Mouse (Mus musculus): Measurements from ENCODE around the gene Slc6a5.
A peak's percentile ranks its signal among the peaks of the same experiment; 100 is the strongest.
"Not testable (repeated sequence)": the region's sequence is repeated elsewhere in the genome, so short reads cannot be mapped to it uniquely, and the experiment has no call there.

Slc6a5 gene

DNA sequence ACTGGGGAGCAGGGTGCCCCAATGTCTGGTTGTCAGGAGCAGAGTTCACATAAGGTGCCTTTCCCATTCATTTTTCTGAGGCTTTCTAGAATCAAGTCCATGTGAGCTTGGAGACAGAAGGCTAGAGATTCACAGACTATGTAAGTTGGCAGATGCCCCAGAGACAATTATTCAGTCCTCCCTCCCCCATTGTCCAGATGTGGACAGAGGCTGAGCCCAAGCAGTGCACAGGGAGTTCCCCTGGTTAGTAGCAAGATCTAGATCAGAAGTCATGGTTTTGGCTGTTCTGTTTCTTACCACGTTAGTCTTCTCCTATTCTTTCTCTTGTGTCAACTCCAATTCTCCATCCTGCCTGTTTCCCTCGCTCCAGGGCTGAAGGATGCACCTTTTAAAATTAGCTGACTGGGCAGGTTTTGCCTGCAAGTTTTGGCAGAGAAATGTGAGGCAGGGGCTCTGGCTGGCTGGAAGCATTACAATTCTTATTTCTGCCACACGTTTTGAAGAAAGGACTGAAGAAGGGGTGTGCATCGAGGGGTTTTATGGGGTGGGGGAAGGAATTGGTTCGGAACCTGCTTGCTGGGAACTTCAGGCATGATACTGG lies 3.9 kb downstream of the Slc6a5 start:
- DNase-seq = no peak

DNA sequence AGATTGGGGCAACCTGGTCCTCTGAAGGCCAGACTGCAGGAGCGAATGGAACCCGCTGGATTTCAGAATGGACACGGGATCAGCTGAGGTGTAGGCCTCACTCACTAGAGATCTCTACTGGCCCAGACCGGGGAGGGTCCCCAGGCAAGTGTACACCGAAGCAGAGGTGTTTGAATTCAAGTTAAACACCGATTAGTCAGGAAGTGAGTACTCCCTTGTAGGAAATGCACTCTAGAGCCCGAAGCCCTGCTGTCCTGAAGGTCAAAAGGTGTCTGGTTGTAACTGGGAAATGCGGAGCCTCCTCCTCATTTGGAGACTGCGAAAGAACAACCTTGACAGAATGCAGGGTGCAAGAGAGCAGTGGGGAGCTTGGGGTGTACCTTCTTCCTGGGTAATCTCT lies 5.0 kb downstream of the Slc6a5 start:
- no peak for DNase-seq

DNA sequence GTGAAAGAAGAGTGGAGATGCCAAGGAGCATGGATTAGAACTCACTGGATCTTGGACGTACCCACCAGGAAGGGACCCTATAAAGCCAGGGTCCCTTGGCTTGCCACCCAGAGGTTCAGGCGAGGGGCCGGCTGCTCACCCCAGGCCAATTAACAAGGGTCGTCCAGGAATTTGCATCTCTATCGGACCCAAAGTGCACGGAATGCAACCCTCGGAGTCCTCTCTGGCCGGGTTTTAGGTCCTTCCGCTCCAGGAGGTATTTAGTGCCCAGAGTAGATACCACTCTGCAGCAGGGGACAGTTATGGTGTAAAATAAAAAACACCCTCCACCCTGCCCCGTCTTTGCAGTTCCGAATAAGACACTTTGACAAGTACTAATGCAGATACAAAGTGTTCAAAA lies 5.5 kb downstream of the Slc6a5 start:
- no peak for DNase-seq

DNA sequence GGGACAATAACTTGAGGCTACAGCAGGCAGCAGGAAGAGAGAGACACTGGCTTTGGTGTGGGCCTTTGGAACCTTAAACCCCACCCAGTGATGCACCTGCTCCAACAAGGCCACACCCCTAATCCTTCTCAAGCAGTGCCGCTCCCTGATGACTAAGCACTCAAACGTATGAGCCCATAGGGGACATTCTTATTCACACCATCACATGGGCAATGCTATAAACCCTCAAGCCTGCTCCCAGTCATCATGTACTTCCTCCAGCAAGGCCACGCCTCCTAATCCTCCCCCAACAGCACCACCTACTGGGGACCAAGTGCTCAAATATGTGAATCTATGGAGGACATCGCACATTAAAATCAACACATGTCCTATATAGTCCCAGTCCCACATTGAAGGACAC lies 9.5 kb downstream of the Slc6a5 start:
- no peak for DNase-seq

DNA sequence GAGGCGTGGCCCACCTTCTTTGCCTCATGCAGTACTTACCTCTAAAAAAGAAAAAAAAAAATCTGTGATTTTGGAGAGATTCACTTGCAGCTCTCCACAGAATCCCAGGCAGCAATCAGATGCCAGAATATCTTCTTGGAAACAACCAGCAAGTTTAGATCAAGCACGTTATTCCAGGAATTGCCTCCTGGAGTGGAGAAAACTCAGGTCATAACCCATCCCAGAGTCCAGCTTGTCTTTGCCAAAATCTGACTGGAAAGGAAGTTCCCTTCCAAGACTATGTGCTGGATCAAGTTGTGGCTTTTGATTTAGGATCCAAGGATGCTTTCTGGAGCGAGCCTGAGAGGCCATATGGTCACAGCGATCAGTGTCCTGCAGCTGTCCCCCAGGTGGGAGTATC lies 10.8 kb downstream of the Slc6a5 start:
- DNase-seq = no peak

DNA sequence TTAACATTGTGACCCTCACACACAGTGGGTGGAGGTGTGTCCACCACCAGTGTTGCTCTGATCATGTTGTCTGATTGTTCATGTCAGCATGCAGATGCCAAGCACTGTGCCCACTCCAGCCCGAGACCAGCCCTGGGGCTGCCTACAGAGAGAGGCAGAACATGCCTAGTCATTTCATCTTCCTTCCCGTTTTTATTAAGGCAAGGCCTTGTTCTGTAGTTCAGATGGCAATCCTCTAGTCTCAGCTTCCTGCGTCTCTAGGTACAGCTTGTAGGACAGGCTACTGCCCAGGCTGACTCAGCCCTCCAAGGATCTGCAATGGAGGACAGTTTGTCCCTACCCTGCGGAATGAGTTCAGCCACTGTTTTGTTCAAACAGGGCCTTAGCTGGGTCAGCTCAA lies 13.0 kb downstream of the Slc6a5 start:
- no peak for DNase-seq

DNA sequence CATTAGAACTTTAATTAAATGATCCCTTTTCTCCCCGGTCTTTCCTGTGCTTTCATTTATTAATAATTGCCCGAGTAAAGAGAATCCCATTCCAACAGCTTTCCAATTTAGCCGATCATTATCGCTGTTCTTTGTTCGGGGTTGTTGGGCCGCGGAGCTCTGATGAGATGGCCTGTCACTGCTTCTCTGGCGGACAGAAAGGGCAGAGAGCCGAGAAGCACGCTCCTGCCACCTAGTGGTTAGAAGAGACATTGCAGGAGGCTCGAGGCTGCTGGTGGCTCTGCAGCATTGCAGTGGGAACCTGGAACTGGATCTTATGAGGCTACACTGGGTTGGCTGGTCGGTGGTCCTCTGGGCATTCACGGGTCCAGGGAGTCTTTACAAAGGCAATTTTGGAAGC lies 13.4 kb downstream of the Slc6a5 start:
- DNase-seq = peak; percentile 82

DNA sequence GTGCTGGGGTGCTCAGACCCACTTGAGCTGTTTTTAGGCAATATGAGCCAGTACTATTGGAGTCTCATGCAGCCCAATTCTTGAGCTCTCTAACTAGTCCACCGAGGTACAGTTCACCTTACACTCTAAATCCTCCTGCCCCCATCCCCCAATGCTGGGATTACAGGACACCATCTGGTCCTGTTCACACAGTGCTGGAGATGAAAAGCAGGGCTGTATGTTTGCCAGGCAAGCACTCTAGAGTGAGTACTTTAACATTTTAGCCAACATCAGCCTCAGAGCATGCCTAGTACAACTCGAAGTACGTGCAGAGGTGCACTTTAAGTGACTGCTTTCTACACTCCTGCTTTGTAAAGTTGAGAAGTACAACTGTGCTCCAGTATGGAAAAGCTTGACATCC lies 18.6 kb downstream of the Slc6a5 start:
- no peak for DNase-seq

DNA sequence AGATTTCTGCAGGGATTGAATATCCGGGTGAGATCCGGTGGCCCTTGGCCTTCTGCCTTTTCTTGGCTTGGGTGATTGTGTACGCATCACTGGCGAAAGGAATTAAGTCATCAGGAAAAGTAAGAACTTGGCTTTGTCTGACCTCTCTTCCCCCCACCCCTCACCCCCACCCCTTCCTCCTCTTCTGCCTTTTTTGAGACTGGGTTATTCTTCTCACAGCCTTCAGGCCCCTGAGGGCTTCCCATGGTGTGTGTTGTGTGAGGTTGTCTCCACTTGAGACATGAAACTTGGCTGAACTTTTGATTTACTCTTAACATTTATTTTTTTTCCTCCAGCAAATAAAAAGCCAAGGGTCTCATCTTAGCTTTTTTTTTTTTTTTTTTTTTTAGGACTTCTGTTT lies 20.1 kb downstream of the Slc6a5 start:
- no peak for DNase-seq

DNA sequence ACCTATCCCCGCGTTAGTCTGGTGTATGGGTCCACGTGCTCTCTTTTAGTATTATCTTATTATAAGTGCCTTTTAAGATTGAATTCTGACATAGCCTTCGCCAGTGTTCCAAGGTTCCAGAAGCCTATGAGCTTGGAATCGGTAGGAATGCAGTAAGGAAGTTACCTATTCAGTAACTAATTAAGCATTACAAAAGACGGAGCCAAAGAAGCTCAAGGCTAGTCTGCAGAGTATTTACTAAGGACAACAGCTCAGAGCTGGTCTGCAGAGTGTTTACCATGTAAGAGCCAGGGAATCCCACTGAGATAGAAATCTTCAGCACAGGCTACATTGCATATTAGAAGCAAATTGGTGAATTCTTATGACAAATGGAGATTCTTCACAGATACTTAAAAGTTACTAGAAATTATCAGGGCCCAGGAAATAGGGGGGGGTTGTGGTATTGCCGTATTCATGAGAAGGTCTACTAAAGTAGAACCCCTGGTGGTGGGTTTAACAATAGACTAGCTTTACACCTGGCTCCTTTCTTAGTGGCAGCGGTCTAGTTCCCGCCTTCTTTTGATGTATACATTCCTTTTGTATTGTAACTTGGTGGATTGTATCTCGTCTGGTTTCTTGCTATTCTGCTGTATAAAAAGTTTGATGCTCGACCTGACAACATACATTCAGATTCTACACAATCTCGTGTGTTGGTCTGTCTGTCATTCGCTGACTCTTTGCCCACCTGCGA lies 23.6 kb downstream of the Slc6a5 start:
- DNase-seq = not testable (repeated sequence)

DNA sequence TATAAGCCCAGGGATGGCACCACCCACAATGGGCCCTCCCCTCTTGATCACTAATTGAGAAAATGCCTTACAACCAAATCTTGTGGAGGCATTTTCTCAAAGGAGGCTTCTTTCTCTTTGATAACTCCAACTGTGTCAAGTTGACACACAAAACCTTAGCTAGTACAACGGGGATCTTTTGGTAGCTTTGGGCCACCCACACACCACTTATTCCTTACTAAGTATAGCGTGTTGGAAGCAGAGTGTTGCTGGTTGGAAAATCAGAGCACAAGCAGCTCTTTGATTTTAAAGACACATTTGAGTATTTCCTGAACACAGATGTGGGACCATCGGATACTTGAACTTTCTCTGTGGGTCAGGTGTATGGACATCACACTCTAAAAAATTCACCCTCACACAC lies 26.9 kb downstream of the Slc6a5 start:
- DNase-seq = no peak

DNA sequence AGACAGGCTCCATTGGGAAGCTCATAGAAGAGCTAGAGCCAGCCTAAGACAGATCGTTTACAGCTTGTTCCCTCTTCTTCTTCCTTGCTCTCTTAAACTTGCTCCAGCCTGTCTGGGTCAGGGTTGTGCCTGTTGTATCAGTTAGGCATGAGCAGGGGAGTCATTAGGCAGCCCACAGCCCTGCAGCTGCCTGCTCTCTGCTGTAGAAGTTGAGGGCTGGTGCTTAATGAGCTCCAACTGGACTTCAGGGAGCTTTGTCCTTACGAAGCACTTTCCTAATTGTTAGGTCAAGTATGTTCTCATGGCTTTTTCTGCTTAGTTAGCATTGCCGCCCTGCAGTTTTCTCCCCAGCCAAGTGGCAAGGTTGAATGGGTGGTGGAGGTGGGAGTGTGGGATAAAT lies 32.1 kb downstream of the Slc6a5 start:
- no peak for DNase-seq

DNA sequence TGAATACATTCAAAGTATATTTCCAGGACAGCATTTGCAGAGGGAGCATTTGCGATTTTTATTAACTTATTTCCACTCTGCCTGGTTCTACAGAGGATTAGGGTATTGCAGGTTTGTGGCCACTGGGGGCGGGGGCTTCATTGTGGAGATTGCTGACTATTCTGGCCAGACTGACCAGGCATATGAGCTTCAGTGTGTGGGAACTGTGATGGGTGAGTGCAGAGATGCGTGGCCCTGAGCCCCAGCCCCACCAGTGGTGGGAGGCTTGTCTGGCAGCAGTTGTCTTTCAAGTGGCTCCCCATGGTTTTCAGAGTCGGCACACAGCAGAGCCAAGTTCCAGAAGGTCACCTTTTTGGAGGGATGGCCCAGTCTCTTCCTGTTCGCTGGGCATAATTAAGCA lies 32.5 kb downstream of the Slc6a5 start:
- no peak for DNase-seq

DNA sequence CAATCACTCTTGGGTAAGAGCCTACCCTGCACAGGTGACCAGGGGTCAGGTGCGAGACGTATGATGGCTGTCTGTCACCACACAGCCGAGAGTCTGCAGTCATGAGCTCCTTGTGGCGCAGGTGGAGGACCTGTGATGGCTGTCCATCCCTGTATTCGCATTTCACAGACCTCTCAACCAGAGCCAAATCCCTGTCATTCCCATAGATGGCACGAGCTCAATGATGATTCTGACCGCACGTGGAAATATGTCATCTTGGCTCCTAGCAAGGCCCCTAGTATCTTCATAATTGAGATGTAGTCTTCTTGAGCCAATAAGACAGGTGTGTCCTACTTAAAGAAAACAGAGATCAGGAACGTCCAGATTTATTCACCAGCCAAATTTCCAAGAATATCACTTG lies 36.7 kb downstream of the Slc6a5 start:
- DNase-seq = peak; percentile 15

DNA sequence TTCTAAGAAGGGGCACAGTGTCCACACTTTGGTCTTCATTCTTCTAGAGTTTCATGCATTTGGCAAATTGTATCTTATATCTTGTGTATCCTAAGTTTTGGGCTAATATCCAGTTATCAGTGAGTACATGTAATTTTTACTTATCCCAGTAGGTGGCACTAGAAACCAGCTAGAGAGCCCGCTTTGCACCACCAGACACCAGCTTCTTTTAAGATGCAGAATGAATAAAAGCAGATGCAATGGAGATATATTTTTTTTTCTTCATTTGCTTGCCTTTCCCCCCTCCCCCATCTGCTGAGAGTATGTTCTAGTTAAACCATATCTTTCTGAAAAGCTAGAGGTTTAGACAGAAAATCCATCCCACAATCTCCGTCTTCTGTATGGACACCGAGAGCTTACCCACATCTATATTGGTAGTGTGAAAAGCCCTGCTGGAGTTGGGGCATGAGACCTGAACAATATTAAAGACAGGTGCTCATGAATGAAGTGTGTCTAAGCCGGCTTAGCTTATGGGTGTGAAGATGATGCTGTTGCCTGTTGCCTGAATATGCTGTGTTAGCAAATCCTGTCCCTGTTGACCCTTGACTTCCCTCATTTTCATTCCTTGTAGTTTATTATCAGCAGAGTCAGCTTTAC lies 43.7 kb downstream of the Slc6a5 start:
- DNase-seq = peak; percentile 70

DNA sequence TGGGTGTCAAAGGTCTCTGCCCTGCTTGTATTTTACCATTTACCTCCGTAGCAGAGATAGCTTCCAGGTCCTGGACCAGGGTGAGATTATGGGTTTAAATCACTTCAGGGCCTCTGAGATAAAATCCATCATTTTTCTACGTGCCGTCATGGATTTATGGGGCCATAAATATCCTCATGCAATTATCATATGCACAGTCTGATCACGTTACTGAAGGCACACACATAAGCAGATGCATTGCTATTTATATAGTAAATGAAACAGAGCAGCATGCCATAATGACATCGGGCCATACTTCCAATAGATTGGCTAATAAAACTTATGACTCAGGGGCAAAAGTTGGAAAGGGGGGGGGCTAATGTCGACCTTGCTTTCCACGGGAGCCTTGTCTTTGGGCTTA lies 44.9 kb downstream of the Slc6a5 start:
- DNase-seq = no peak

DNA sequence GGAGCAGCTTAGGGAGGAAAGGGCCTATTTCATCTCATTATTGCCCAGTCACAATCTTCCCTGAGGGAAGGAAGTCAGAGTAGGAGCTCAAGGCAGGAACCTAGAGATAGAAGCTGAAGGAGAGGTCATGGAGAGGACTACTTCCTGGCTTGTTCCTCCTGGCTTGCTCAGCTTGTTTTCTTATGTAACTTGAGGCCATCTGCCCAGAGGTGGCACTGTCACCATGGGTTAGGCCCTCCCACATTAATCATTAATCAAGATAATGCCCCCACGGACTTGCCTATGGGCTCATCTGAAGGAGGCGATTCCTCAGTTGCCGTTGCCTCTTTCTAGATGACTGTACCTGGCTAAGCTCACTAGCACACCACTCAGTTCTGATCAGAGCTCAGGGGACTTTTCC lies 47.2 kb downstream of the Slc6a5 start:
- no peak for DNase-seq

DNA sequence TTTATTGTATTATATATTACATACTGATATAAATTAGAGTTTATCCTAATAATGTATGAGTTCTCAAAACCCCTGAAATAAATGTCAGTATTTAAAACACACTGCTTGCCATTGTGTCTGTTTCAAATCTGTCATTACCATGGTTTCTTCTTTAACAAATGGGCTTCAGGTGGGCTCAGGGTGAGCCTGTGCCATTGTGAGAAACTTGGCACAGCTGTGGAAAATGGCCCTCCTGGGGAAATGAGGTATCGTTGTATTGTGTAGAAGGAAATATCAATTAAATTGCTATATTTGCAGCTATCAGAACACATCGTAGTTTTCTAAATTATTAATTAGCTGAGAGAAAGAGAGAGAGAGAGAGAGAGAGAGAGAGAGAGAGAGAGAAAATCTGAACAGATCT lies 53.8 kb downstream of the Slc6a5 start:
- no peak for DNase-seq

DNA sequence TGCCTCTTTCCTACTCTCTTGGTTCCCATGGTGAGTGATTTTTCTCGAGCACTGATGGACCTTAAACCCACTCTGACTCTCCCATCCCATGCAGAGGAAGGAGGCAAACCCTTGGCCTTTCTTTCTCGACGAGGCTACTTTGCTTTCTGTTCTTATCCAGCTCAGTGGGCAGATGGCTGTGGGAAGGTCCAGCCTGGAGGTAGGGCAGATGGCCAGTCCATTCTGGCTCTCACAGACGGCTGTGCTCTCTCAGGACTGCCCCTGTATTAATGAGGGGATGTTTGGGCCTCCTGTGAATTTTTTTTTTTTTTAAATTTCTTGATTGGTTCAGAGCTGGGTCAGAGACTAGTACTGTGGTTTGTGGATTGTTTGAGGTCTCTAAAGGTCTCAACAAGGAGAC lies 59.6 kb downstream of the Slc6a5 start:
- no peak for DNase-seq

DNA sequence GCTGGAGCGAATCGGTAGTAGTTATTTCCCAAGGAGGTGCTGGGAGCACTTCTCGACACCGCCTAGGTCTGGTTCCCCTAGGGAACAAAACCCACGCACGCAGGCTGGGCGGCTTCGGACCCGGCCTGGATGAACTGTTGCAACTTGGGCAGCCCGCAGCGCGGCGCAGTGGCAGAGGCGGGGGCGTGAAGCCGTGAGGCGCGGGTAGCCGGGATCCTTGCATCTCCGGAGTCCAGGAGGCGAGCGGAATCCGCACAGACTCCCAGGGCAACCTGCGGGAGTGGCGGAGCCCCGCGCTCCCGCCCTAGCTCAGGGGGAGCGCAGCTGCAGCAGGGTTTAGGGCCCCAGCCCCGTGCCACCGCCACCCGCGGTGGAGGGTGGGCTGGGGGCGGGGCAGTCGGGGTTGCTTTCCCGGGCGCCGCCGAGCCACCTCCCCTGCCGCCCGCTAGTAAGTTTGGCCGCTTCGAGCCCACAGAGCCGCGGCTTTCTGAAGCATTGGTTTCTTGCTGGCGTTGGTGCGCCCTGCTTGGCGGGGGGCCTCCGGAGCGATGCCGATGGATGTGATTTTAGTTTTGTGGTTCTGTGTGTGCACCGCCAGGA lies 65.0 kb downstream of the Slc6a5 start, which contains the start of gene Nell1:
Gene Nell1 (plus strand): TSS at position 24 of the 600 bp plus-strand sequence.
- DNase-seq = no peak

DNA sequence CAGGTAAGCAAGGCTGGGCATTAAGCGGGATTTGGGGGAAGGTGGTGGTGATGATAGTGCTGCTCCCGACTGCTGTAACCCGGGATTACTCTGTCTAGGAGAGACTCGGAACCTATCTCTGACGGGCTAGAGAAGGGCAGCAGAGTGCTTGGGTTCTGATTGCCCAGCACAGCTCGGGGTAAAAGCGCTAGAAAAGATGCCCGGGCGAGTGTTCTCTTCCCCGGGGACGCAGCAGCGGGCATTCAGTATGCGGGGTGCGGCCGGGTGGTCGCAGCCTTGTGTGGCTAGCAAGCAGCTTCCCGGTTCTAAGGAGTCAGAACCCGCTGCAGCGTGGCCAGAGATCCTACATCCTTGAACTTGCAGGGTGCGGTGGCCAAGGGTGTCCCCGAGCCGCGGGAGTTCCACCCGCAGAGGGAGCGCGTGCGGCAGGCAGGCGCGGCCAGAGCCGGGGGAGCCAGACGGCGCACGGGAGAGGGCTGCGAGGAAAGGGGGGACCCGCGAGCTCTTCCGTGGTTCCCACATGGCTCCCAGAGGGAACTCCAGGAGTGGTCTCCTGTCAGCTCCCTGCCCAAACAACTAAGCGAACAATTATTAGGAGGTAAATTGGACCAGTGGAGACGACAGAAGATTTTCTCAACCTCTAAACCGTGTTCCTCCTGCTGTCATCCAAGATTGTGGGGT lies 65.6 kb downstream of the Slc6a5 start:
- no peak for DNase-seq

DNA sequence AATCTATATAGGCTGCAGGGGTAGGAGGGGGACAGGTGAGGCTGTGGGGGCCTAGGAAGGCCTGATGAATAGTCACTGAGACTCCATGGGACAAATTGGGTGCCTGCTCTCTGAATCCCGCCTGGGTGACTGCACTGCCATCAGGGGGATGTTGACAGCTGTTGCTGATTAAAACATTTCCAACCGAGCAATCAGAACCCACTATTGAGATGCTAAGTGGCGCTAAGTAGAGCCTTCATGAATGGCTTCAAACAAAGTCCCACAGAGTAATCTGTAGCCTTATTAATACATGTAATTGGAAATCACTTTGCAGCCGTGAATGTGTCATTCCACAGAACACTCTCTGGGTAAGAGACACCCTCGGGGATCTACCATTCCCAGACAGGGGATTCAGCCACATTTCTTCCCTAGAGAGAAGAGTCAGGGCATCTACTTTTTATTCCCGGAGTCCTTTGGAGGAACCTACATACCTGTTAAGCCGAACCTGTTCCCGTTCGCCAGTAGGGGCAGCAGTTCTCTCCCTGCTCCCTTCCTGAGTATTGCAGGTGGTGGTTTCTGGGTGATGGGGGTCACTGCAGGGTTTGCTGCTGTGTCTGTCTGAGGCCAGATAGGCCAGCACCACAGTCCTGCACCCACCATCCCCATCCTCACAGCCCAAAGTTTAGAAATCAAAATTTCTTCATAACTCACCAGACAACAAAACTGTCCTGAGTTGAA lies 71.7 kb downstream of the Slc6a5 start:
- no peak for DNase-seq

DNA sequence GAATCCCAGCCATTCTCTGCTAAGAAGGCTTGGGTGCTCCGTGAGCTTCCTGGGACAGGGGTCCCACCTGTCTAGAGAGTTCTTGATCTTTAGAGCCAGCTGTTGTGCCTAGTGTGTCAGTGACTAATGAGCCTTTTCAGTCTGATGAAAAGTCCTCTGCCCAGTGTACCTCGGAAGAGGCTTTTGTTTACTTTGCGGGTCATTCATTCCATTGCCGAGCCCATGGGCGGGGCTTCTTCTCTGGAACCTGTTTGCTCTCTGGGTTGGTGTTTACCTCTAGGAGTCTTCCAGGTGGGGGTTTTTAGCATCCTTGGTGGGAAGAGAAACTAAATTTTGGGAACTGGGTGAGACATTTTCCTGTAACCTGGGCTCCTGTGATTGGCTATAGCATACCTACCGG lies 74.8 kb downstream of the Slc6a5 start:
- DNase-seq = no peak

Data from cerebellum, adult 9-10 months (tissue).